ENCODE assay signal across 21 mouse cellular contexts in the genomic region with DNA sequence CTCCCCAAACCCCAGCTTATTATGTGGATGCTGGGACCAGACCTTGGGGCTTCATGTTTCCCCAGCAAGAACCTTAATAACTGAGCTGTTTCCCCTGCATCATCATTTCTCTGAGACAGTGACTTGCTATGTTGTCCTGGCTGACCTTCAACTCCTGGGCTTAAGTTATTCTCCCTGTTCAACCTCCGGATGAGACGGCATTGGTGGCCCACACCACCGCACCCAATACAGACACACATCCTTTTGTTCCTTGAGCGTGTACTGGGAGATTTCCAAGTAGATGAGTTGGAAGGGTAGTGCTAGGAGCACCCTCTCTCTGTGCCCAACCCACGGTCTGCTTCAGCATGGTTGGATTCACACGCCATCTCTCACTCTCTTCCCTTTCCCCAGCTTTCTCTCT. TPM values are rescaled to one million over a fixed set of nuclear protein-coding genes. Genes with fewer than 3 reads are reported as not detected.
"Had no signal": no experiment of that assay in that cellular context is flagged by ENCODE, and none has a peak within 500 bp of the region (broad histone marks: within the 10 kb centered on the region; RNA-seq: fewer than 3 reads in every experiment).

No protein-coding gene starts in this region.

- H3K27me3 ChIP-seq: neural tube, embryonic 12.5 days; neural tube, embryonic 13.5 days; neural tube, embryonic 15.5 days; stomach, embryonic 15.5 days had no signal

- H3K4me1 ChIP-seq: stomach, embryonic 15.5 days had no signal

- H3K36me3 ChIP-seq: neural tube, embryonic 12.5 days; neural tube, embryonic 13.5 days; neural tube, embryonic 15.5 days; stomach, embryonic 15.5 days had no signal

- DNase-seq: retina, postnatal 1 day; right cerebral cortex, adult 18-20 months; right cerebral cortex, postnatal 14 days; right cerebral cortex, postnatal 25 days; right cerebral cortex, postnatal 4 days; spleen, adult 18-20 months; thymus, adult 18-20 months; thymus, adult 2 months; thymus, postnatal 14 days; thymus, postnatal 25 days; thymus, postnatal 36 days; thymus, postnatal 4 days had no signal

- H3K4me3 ChIP-seq: neural tube, embryonic 12.5 days; neural tube, embryonic 13.5 days; neural tube, embryonic 15.5 days; stomach, embryonic 15.5 days had no signal

- H3K27ac ChIP-seq: neural tube, embryonic 12.5 days; neural tube, embryonic 13.5 days; neural tube, embryonic 15.5 days; stomach, embryonic 15.5 days; stomach, postnatal 0 days had no signal

RNA-seq across cellular contexts. Expression of a gene that starts 3.5 kb away (rescaled TPM):
- polyA plus RNA-seq: neural tube, embryonic 11.5 days; neural tube, embryonic 12.5 days; small intestine, adult 2 months; stomach, embryonic 14.5 days; stomach, embryonic 16.5 days; stomach, postnatal 0 days had no signal
